Mouse (Mus musculus): ENCODE results near the gene Isg20.
A peak's percentile ranks its signal among the peaks of the same experiment; 100 is the strongest.

Gene Isg20

DNA sequence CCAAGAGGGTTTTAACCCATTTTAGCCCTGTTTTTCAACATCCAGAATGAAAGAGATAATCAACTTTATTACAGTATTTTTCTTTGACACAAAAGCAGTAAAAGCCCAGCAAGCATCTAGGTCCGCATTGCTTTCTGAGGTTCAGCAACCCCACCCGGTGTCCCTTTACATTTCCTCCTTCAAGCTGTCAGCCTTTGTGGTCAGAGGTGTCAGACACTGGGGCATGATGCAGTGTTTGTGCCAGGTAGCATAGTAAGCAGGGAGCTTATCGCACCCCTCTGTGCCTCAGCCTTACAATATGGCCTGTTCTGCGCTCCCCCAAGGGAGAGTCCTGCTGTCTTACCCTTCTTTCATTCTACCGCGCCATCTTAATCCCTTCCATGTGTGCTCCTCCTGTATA lies 4.2 kb upstream of the Isg20 start:
- no peak for DNase-seq

DNA sequence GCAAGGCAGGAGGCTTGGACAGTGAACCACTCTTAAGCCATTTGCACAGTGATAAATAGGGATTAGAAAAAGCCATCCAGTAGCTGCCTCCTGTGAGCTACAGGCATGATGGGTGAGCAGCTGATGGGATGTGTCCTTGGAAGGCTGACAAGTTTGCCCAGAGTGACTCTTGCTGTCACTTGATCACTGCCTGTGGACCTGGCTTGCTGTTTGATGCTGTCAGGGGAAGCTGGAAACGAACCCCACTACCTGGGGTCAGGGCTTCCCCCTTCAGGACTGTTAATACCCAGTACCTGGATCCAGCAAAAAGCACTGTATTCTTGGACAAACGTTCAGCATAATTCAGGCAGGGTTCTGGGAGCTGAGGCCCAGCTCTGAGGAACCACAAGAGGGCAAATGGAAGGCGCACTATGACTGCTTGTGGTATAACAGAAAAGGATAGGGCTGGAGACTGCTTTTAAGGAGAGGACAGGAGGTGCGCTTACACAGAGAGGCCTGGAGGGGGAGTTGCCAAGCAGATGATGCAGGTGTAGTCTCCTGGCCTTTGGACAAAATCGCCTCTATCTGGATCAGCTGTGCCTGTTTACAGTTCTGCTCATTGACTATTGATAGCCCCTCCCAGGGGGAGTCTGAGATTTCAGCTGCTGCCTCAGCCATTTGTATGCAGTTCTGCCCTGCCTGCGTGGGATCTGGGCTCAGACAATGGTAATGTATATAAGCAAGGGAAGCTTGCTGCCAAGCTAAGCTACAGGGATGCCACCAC lies 2.7 kb upstream of the Isg20 start:
- DNase-seq, result no peak

DNA sequence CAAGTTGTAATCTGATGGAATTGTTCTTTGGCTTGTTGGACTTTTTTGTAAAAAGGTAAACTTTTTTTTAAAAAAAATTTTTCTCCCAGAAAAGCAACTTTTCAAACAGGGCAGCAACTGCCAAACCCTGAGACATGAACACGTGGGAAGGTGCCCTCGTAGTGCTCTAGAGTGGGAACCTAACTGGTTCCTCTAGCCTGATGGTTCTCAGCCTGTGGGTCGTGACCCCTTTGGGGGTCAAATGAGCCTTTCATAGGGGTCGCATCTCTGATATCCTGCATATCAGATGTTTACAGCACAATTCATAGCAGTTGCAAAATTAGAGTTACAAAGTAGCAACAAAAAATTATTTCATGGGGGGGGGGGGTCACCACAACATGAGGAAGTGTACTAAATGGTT lies 2.0 kb upstream of the Isg20 start:
- DNase-seq, result no peak

DNA sequence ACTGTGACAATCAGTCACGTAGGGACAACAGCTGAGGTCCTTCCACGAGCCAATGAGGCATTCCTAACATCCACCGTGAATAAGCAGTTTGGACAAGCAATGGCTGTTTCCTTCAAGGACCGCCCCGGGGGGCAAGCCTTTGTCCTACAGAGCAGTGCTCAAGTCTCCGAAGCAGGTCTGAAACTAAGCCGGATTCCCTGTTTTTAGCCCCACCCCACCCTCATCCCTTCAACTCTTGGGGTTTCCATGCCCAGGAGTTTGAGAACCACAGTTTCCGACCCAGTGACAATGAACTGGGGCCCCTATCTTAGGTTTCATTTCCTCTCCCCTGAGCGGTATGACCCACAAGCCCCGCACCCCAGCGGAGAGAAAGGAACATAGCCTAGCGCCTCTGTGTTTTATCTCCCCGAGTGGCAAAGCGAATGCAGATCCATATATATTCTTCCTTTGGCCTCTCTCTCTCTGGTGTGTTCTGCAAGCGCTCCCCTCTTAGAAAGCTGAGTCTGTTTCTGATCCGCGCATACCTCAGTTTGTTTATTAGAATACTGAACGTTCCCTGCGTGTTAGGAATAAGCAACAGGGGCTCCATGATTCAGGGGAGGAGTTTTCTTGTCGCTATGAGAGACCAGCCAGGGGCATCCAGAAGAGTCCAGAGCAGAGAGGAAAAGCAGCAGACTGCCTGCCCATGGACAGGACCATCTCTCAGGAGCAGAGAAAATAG lies 811 bp upstream of the Isg20 start:
- DNase-seq, result peak; percentile 36

DNA sequence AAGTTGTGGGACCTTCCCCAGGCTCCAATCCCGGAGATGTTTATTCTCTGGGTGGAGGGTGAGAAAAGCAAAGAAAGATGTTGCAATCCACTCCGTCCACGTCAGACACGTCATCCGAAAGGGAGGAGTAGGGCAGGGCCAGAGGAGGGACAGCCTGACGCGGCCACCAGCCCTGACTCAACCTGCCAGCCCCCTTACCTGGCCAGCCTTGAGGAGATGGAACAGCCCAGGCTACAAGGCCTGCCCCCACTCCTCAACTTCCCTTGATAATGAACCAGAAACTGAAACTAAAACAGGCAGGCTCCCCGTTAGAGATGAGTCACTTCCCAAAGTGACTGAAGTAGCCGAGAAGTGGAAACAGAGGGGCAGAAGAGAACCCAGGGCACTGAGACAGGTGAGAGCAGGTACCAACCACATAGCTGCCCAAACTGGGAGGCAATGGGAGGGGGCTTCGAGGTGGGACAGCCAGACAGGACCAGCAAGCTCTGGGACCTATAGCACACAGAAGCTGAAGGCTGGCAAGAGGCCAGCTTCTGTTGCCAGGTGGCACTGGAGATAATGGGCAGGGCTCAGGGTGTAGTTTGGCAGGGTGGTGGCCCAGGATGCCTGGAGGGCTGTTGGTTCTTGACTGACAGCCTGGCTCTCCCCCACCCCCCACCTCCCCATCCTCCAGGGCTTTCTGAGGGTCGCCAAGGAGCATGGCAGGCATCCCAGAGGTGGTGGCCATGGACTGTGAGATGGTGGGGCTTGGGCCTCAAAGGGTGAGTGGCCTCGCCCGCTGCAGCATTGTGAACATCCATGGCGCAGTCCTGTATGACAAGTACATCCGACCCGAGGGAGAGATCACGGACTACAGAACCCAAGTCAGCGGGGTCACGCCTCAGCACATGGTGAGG lies 673 bp downstream of the Isg20 start:
- peak; percentile 87 for DNase-seq

DNA sequence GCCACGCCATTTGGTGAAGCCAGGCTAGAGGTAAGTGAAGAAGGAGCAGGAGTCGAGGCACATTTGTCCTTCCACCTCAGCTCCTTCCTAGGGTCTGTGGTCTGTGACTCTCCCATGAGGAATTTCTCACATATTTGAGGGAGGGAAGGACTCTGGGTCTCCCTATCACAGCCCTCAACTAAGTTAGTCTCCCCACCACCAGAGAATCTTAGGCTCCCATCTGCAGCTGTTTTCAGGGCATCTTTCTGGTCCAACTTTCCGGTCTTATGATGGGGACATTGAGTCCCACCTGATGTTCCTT lies 1.3 kb downstream of the Isg20 start:
- DNase-seq, result no peak

DNA sequence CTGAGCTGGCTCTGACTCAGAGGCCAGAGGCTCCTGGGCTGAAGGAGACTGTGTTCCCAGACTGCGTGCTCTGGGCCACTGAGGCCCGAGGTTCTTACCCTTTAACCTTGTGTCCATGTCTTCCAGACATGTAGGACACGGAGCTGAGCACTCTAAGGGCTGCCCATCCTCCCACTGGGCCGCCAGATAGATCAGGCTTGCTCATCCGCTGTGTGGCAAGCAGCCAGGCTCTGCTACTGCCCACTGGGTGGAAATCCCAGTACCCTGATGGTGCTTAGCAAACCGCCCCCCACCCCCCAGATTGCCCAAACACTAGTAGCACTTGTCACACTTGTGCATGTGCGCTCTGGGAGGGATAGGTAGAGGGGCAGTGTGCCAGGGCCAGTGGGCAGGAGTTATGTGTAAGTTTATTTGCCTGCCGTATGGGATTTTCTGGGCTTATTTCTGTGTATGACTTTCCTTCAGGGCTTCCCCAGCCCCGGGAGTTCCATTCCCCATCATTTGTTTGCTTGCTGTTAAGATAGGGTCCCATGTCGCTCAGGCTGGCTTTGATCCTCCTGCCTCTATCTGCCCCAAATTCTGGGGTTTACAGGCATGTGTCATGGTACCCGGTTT lies 1.8 kb downstream of the Isg20 start:
- DNase-seq, result no peak

DNA sequence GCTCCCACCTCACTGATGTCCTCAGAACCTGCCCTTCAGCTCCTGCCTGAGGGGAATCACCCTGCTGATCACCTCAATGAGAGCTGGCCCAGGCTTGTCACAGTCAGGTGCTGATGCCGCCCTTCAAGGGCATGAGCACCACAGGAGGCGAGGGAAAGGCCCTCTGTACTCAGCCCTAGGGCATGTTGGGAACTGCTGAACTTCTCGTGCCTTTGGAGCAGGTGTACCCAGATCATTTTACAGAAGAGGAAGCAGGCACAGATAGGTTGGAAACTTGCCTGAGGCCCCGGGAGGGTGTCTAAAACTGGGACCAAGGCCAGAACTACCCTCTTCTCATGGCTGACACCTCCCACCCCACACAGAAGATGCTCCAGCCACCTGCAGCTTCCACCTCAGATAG lies 5.5 kb downstream of the Isg20 start:
- no peak for DNase-seq

DNA sequence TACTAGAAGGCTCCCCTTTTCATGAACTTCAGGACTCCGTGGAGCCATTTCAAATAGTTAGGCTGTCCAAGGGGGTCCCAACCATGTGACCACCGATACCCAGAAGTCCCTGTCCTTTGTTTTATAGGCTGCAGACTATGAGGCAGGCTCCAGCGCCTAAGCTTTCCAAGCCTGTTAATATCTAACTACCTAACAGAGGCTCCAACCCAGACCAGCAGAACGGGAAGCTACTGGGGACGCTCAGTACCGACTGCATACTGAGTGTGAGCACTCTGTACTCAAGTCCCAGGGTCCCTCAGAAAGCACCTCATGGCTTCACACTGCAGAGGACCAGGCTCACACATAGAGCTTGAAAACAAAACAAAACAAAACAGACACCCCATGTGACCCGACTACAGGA lies 9.3 kb downstream of the Isg20 start:
- no peak for DNase-seq

DNA sequence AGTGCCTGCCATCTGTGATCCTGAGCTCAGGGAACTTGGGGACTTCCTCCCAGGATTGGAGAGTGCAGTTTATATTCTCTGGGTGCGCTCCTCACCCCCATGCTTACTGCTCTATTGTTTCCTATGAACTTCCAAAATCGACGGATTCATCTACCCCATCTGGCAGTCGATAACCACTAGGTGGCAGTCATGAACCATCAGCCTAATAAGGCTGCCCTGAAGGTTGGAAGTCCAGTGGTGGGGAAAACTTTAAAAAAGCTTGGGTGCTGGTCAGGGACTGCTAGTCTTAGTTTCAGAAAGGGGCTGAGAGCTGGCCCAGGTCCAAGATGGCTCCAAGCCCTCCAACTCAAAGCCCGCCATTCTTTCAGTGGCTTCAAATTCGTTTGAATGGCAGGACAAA lies 11.1 kb downstream of the Isg20 start:
- DNase-seq, result peak; percentile 83

DNA sequence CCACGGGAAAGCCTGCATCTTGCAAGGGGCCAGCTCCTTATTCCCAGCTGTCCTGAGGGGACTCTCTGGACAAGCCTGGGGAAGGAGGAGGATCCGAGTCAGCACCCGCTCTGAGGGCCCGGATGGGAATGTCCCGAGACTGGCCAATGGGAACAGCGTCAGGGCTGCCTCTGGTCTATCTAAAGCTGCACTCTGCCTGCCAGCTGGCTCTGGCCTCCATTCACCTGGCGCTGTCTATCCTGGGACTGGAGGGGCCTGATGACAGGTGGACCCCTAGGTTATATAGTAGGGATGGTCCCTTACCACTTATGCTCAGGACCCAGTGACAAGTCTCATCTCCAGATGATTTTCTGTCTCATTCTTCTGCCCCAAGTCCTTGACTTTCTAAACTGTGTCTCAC lies 11.6 kb downstream of the Isg20 start:
- DNase-seq, result no peak

DNA sequence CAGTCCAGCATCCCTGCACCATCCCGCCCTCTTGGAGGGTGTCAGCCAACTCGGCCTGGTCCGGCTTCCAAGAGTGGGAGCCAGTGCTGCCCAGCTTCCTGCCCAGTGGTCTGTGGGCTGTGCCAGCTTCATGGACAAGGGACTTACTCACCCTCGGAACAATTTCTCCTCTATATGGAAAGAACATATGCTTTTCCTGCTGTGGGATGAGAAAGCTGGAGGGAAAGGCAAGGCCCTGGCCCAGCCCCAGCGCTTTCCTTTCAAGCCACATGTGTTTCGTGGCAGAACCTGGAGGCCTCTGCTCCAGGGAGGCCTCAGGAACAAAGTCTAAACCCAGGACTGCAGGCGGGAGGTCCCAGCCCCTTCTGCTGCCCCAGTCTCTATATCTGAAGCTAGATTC lies 12.5 kb downstream of the Isg20 start:
- no peak for DNase-seq

DNA sequence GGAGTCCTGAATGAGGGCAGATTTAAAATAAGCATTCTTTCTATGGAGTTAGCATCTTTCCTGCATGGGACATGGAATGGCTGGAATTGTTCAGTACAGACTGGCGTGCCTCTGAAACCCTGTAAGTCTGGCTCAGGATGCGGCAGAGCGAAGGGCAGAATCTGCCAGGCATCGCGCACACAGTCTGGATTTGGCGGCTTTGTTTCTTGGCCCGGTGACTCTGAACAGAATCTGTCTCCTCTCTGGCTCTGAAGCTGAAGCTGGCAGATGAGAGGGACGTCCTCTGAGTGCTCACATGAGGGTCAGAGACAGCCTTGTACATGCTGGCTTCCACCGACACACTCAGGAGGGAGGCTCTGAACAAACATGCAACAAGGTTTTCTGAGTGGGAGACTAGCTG lies 12.9 kb downstream of the Isg20 start:
- DNase-seq, result no peak

DNA sequence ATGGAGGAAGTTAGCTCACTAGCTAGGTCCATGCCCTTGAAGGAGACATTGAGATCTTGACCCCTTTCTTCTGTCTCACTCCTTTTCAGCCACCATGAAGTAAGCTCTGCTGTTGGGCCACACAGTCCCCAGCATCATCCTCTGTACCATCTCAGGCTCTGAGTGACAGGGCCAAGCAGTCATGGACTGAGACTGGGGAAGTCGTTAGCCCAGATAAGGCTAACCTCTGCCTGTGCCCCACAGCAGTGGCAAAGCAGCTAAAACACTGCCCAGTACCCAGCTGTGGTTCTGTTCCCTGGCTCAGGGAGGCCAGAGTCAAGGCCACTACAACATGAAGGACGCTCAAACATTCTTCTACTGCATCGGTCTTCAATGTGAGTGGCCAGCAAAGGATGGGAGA lies 14.0 kb downstream of the Isg20 start:
- no peak for DNase-seq

DNA sequence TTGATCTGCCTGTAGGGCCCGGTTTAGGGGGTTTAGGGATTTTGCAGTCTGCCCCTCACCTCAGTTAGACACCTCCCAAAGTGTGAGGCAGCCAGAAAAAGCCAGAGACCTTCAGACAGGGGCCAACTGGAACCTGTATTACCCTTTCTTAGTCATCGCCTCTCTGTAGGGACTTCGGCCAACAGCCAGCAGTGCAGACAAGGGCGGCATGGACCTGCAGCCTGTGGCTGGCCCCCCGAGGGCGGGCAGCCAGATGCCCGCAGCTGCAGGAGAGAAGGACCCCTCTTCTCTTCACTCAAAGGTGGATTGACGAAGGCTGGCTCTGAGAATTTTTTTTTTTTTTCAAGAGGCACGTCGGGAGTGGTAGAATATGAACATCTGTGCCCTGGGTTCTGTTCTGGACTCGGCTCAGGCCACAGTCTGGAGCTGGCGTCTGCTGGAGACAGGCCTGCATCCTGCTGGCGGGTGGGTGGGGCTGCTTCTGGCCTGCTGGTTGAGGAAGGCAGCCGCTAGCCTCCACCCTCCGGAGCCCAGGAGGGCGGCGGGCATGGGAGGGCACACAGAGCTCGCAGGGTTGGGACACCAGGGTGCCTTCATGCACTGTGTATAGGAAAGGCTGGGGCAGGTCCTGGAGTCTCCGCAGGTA lies 25.9 kb downstream of the Isg20 start:
- DNase-seq, result no peak

DNA sequence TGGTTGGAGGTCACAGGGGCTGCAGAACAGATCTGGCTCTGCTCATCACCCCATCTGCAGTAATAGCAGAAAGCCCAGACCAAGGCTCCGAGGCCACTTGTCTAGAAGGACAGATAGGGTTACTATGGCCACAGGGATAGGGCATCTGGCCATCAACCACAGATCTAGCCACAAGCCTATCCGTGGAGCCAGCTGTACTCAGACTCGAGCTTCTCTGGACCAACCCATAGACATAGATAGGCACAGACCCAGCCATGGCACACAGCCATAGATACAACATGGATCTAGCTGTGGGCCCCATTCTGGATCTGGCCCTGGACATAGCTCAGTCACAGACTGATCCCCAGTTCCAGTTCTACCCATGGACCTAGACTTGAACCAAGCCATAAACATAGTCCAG lies 27.7 kb downstream of the Isg20 start:
- DNase-seq, result no peak

DNA sequence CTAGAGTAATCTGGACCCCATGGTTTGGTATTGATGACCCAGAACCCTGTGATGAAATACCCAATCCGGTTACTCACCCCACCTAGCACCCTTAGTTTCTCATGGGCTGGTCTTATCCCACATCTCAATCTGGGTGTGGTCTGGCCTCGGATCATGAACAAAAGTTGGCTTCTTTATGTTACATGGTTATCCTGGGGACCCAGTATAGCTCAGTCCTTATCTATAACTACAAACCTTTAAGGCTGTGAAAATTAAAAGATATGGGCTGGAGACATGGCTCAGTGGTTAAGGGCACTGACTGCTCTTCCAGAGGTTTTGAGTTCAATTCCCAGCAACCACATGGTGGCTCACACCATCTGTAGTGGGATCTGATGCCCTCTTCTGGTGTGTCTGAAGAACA lies 29.3 kb downstream of the Isg20 start:
- no peak for DNase-seq

DNA sequence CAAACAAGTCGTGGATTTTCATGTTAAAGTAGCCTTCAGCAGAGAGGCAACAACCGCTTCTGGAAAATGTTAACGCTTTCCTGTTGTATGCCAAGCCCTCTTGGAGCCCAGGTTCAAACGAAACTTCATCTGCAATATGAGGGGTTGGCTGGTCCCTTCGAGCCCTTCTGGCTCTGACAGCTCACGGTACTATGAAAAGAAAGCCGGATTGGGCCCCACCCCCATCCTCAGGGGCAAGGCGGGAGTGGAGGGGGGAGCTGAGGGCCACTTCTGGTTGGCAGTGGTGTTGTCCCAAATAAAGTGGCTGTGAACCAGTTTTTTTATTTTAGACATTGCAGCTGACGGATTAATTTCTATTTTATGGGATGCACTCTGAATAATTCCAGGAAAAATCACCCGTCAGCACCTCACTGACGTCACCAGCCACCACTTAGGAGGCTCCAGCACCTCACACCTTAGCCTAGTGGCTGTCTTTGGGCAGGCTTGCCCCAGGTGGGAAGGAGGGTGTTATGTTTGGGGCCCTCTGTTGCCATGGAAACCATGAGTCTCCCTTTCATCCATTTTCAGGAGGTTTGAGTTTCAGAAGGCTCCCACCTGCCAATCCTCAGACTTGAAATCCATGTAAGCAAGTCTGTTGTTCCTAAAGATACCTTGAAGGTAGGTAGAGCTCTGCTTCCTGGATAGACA lies 40.8 kb downstream of the Isg20 start:
- DNase-seq, result no peak

DNA sequence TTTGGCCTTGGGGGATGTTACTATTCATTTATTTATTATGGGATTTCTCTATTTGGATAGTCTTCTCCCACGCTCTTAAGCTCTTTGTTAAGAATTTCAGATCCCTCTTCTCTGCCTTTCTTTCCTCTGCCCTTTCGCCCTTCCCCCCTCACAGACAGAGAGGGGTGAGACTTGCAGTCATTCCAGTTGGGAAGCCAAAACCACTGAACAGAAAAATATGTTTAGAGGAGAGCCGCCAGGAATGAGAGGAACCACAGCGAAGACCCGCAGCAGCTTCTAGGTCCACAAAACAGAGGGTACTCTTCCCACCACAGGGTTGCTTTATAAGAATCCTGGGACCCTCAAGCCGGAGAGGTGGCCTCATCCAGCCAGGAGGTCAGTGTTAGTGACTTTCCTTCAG lies 41.4 kb downstream of the Isg20 start:
- no peak for DNase-seq

DNA sequence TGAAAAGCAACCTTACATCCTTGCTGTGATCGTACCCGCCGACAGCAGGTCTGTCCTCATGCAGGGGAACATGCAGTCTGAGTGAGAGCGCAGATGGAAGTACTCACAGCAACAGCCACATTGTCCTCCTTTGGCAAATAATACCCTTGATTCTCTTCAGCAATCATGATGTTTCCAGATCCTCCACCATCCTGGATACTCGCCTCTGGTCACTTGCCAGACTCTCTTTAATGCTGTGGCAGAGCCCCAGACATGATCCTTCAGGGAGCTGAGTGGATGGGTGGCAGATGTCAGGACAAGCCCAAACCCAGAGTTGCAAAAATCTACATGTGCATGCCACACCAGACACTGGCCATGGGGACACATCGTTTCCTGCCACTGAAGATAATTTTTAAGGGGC lies 41.9 kb downstream of the Isg20 start:
- DNase-seq, result peak; percentile 14

DNA sequence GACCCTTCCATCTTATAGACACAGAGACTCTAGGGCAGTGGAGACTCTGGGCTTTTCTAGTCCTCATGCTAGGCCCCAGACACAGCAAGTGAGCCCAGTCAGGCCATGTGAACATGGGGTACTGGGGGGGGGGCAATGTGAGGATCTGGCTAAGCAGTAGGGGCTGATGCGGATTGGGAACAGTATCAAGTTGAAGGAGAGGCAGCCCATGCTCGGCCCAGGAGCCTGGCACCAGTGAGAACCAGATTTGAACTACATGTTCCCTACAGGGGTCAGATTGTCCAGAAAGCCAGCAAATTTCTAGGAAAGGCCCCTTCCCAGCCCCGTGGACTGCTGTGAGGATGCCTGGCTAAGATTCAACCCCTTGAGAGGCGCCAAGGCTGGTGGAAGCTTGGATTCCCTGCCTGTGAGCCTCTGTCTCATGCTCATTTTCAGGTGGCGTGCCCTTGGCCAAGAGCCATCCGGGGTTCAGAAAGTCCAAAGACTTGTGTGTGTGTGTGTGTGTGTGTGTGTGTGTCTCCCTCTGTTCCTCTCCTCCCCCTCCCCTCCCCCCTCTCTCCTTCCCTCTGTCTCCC lies 45.4 kb downstream of the Isg20 start:
- no peak for DNase-seq

DNA sequence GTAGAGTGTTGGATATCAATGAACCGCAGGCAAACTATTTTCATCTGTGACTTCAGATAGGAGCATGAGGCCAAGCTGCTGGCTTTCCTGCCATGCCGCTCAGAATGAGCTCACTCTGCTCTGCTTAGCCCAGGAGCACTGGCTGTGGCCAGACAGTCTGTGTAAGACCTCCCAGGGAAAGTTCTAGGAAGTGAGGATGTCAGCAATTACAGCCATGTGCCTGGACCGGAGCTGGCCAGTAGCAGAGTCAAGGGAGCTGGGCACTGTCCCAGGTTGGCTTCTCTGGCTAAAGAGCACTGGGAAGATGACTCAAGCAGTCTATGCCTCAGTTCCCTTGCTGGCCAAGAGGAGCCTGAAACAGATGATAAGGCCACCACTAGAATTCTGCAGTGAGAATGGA lies 50.7 kb downstream of the Isg20 start:
- DNase-seq, result no peak

All from lung, postnatal 14 days (tissue).